Mouse (Mus musculus): ENCODE data around the gene Lrrc29. TPM values are rescaled to one million over a fixed set of nuclear protein-coding genes. Genes with fewer than 3 reads are reported as not detected.

Gene Lrrc29
- polyA plus RNA-seq, 1 experiment from 2014 or later: 3.1 TPM

GRCm38 (mm10) chr8:105264024-105264982 is 61.8 kb downstream of the Lrrc29 start, which contains the start of the genes Tradd and Fbxl8:
Tradd (minus strand) TSS chr8:105264609.
Fbxl8 (plus strand) TSS chr8:105264648.
- peaks cover 51% of the 10 kb centered on the region for H3K27me3 ChIP-seq (ENCODE audit: insufficient read depth, low read length)
- under 1% methylated on average over 54 of the region's 54 CpGs for WGBS
- ATAC-seq (ENCODE audit: insufficient read depth): peak; percentile 64; the same call in 1 of the 2 replicates
- peak; percentile 29; the same call in 1 of the 2 replicates for TF ChIP-seq CTCF (IDR thresholded peaks at IDR 0.05; ENCODE audit: low read depth)
- H3K4me3 ChIP-seq (ENCODE audit: low read depth, low read length): peak within 1 kb of the TSS; percentile 71
- H3K27ac ChIP-seq (ENCODE audit: low read depth): no peak within 1 kb of the TSS
- H3K9me3 ChIP-seq (ENCODE audit: low read depth, low read length): no peaks in the 10 kb centered on the region
- H3K4me2 ChIP-seq: peak within 1 kb of the TSS; percentile 73
- H3K36me3 ChIP-seq (ENCODE audit: insufficient read depth): no peaks in the 10 kb centered on the region
- peaks cover 19% of the 10 kb centered on the region for H3K4me1 ChIP-seq (ENCODE audit: insufficient read depth)
- peak within 1 kb of the TSS; percentile 64 for H3K9ac ChIP-seq
- DNase-seq: peak; percentile 83

GRCm38 (mm10) chr8:105263244-105263912 is 62.7 kb downstream of the Lrrc29 start:
- H3K9me3 ChIP-seq (ENCODE audit: low read depth, low read length): no peaks in the 10 kb centered on the region
- H3K36me3 ChIP-seq (ENCODE audit: insufficient read depth): no peaks in the 10 kb centered on the region
- no peak overlapping the region; the same call in 1 of the 2 replicates for H3K4me3 ChIP-seq (ENCODE audit: low read depth, low read length)
- 42% methylated on average over 16 of the region's 16 CpGs for WGBS
- H3K9ac ChIP-seq: no peak overlapping the region
- peak overlapping the region; percentile 73 for H3K4me2 ChIP-seq
- ATAC-seq (ENCODE audit: insufficient read depth): no peak
- peaks cover 16% of the 10 kb centered on the region; the same call in 1 of the 2 replicates for H3K4me1 ChIP-seq (ENCODE audit: insufficient read depth)
- peaks cover 51% of the 10 kb centered on the region for H3K27me3 ChIP-seq (ENCODE audit: insufficient read depth, low read length)
- no peak for DNase-seq
- TF ChIP-seq CTCF (IDR thresholded peaks at IDR 0.05; ENCODE audit: low read depth): no peak
- H3K27ac ChIP-seq (ENCODE audit: low read depth): no peak overlapping the region

MicroRNAs within 50 kb of the gene (microRNA counts, 519-probe panel; counts per million panel counts)
- microRNA mmu-miR-328: 2,315 counts per million, percentile 37 among the panel's probes with 10 or more counts

Small RNA genes lying within 50 kb of the gene (microRNA-seq; reads per million reads assigned to microRNA genes)
- gene Gm27320 (ENCODE audit: borderline number of aligned reads): not detected
- 255 reads per million, percentile 59 among the genes with 10 or more reads in this experiment for gene Mir328 (ENCODE audit: borderline number of aligned reads)

Other genes with a start within 250 kb of the Lrrc29 start
- not detected in 2 replicates for gene Ces3b, start 242.5 kb downstream of the Lrrc29 start, polyA plus RNA-seq (2014; fragmentation: Nextera tagmentation; extraction: Ambion mirVana)
- gene Ces4a, start 194.5 kb downstream of the Lrrc29 start, polyA plus RNA-seq (2014; fragmentation: Nextera tagmentation; extraction: Ambion mirVana): not detected in 2 replicates
- gene Cbfb, start 155.6 kb downstream of the Lrrc29 start, polyA plus RNA-seq (2014; fragmentation: Nextera tagmentation; extraction: Ambion mirVana): 81.4 and 85.2 TPM in 2 replicates
- gene D230025D16Rik, start 101.1 kb downstream of the Lrrc29 start, polyA plus RNA-seq (2014; fragmentation: Nextera tagmentation; extraction: Ambion mirVana): 35.4 and 36.1 TPM in 2 replicates
- 17.4 and 21.2 TPM in 2 replicates for gene B3gnt9, start 71.1 kb downstream of the Lrrc29 start, polyA plus RNA-seq (2014; fragmentation: Nextera tagmentation; extraction: Ambion mirVana)
- gene Tradd, start 61.7 kb downstream of the Lrrc29 start, polyA plus RNA-seq (2014; fragmentation: Nextera tagmentation; extraction: Ambion mirVana): 24.3 and 26.1 TPM in 2 replicates
- gene Fbxl8, start 61.6 kb downstream of the Lrrc29 start, polyA plus RNA-seq (2014; fragmentation: Nextera tagmentation; extraction: Ambion mirVana): 3.8 and 4.6 TPM in 2 replicates
- 0.33 and 0.34 TPM in 2 replicates for gene Hsf4, start 56.5 kb downstream of the Lrrc29 start, polyA plus RNA-seq (2014; fragmentation: Nextera tagmentation; extraction: Ambion mirVana)
- gene Nol3, start 50.1 kb downstream of the Lrrc29 start, polyA plus RNA-seq (2014; fragmentation: Nextera tagmentation; extraction: Ambion mirVana): 0.61 and 1.1 TPM in 2 replicates
- 9.0 and 9.5 TPM in 2 replicates for gene 4931428F04Rik, start 36.4 kb downstream of the Lrrc29 start, polyA plus RNA-seq (2014; fragmentation: Nextera tagmentation; extraction: Ambion mirVana)
- gene Exoc3l, start 30.2 kb downstream of the Lrrc29 start, polyA plus RNA-seq (2014; fragmentation: Nextera tagmentation; extraction: Ambion mirVana): 31.9 and 33.3 TPM in 2 replicates
- gene E2f4, start 28.6 kb downstream of the Lrrc29 start, polyA plus RNA-seq (2014; fragmentation: Nextera tagmentation; extraction: Ambion mirVana): 102 and 112 TPM in 2 replicates
- gene Elmo3, start 20.7 kb downstream of the Lrrc29 start, polyA plus RNA-seq (2014; fragmentation: Nextera tagmentation; extraction: Ambion mirVana): 5.2 and 8.0 TPM in 2 replicates
- gene Tmem208, start 76 bp upstream of the Lrrc29 start, polyA plus RNA-seq (2014; fragmentation: Nextera tagmentation; extraction: Ambion mirVana): 108 and 115 TPM in 2 replicates
- 15.8 and 18.8 TPM in 2 replicates for gene Fhod1, start 21.7 kb upstream of the Lrrc29 start, polyA plus RNA-seq (2014; fragmentation: Nextera tagmentation; extraction: Ambion mirVana)
- gene Slc9a5, start 22.6 kb upstream of the Lrrc29 start, polyA plus RNA-seq (2014; fragmentation: Nextera tagmentation; extraction: Ambion mirVana): 9.9 and 10.9 TPM in 2 replicates
- 1.8 and 1.9 TPM in 2 replicates for gene Plekhg4, start 47.0 kb upstream of the Lrrc29 start, polyA plus RNA-seq (2014; fragmentation: Nextera tagmentation; extraction: Ambion mirVana)
- gene Kctd19, start 87.2 kb upstream of the Lrrc29 start, polyA plus RNA-seq (2014; fragmentation: Nextera tagmentation; extraction: Ambion mirVana): 0.12 and 0.32 TPM in 2 replicates
- gene Lrrc36, start 87.3 kb upstream of the Lrrc29 start, polyA plus RNA-seq (2014; fragmentation: Nextera tagmentation; extraction: Ambion mirVana): 0.34 and 0.50 TPM in 2 replicates
- gene Tppp3, start 145.2 kb upstream of the Lrrc29 start, polyA plus RNA-seq (2014; fragmentation: Nextera tagmentation; extraction: Ambion mirVana): 41.1 and 42.3 TPM in 2 replicates
- gene Zdhhc1, start 170.6 kb upstream of the Lrrc29 start, polyA plus RNA-seq (2014; fragmentation: Nextera tagmentation; extraction: Ambion mirVana): 40.0 and 41.9 TPM in 2 replicates
- 4.8 and 5.9 TPM in 2 replicates for gene Hsd11b2, start 192.5 kb upstream of the Lrrc29 start, polyA plus RNA-seq (2014; fragmentation: Nextera tagmentation; extraction: Ambion mirVana)
- gene Atp6v0d1, start 239.8 kb upstream of the Lrrc29 start, polyA plus RNA-seq (2014; fragmentation: Nextera tagmentation; extraction: Ambion mirVana): 74.6 and 81.0 TPM in 2 replicates

All from lung, embryonic 14.5 days (tissue).